Mouse (Mus musculus) stomach, embryonic 16.5 days (tissue): ENCODE measurements around the gene Smarcc1. TPM values are rescaled to one million over a fixed set of nuclear protein-coding genes. Genes with fewer than 3 reads are reported as not detected.
"Not testable (repeated sequence)": the region's sequence is repeated elsewhere in the genome, so short reads cannot be mapped to it uniquely, and the experiment has no call there.

Experiments
- ATAC-seq: fragments of 200-750 bp; cut with Nextera tagmentation; 2 replicates; pipeline ENCODE4 v1.8.0; 2017; ENCODE audit warnings: moderate number of reproducible peaks, moderate TSS enrichment; ENCODE audit not compliant: insufficient read depth, low FRiP score
- H3K27ac ChIP-seq: fragments of 300-500 bp; sonication (generic); 2 replicates; pipeline ENCODE4 v1.5.1; 2014; ENCODE audit warnings: low read length
- H3K27me3 ChIP-seq: fragments of 300-500 bp; sonication (generic); 2 replicates; pipeline ENCODE4 v1.6.1; 2014; ENCODE audit warnings: low read length, control low read depth, mixed read lengths; ENCODE audit not compliant: control insufficient read depth, insufficient read depth
- H3K36me3 ChIP-seq: fragments of 300-500 bp; sonication (generic); 2 replicates; pipeline ENCODE4 v1.6.1; 2014; ENCODE audit warnings: low read length; ENCODE audit not compliant: control insufficient read depth, insufficient read depth
- H3K4me1 ChIP-seq: fragments of 300-500 bp; sonication (generic); 2 replicates; pipeline ENCODE4 v1.6.1; 2014; ENCODE audit warnings: low read length, control low read depth, mixed read lengths; ENCODE audit not compliant: control insufficient read depth, insufficient read depth
- H3K4me2 ChIP-seq: fragments of 300-500 bp; sonication (generic); 2 replicates; pipeline ENCODE4 v1.6.1; 2014; ENCODE audit warnings: low read depth, low read length, mixed read lengths
- H3K4me3 ChIP-seq: fragments of 300-500 bp; sonication (generic); replicated peaks from 2 replicates; pipeline ENCODE4 v1.5.1; 2014; ENCODE audit warnings: mild to moderate bottlenecking, low read length
- H3K9ac ChIP-seq: fragments of 300-500 bp; sonication (generic); 2 replicates; pipeline ENCODE4 v1.6.1; 2014; ENCODE audit warnings: low read length
- H3K9me3 ChIP-seq: fragments of 300-500 bp; sonication (generic); replicated peaks from 2 replicates; pipeline ENCODE4 v1.6.1; 2016; ENCODE audit warnings: low read length, control low read depth; ENCODE audit not compliant: control insufficient read depth
- WGBS: fragments of 180-500 bp; shearing (Covaris S2); extraction: QIAGEN DNeasy Blood & Tissue Kit; methylation state at CpG from one replicate; pipeline ENCODE4 v1.1.7; 2014; 5-methylcytosine and 5-hydroxymethylcytosine counted together
- polyA plus RNA-seq: library from polyadenylated mRNA; unstranded; fragments of >200 nt; fragmentation: Nextera tagmentation; extraction: Ambion mirVana; gene quantifications from 2 replicates; pipeline ENCODE4 v1.2.1, GENCODE M21; 2015

Gene Smarcc1
- polyA plus RNA-seq, 1 experiment from 2014 or later, result 61.8 TPM

GRCm38 (mm10) chr9:110124008-110124540 lies 6.6 kb downstream of the Smarcc1 start:
- H3K9me3 ChIP-seq, H3K4me1 ChIP-seq, H3K4me2 ChIP-seq, H3K36me3 ChIP-seq, H3K9ac ChIP-seq, H3K27me3 ChIP-seq, H3K27ac ChIP-seq, ATAC-seq, H3K4me3 ChIP-seq: not testable (repeated sequence)
- 38% methylated on average over 2 of the region's 2 CpGs for WGBS

- Histone ChIP-seq H3K27ac (peak overlapping the region; percentile 93), H3K9me3 (no peaks in the 10 kb centered on the region), H3K9ac (peak overlapping the region; percentile 98), H3K4me2 (peak overlapping the region; percentile 78), H3K36me3 (0 out of 2 replicates have a peak, but pooled peaks cover 3% of the 10 kb centered on the region), H3K4me3 (peak overlapping the region; percentile 77), H3K4me1 (peaks cover 15% of the 10 kb centered on the region), H3K27me3 (no peaks in the 10 kb centered on the region)
- WGBS, result 11% methylated on average over 10 of the region's 10 CpGs
- no peak for ATAC-seq
Measured at GRCm38 (mm10) chr9:110130896-110131524, 13.5 kb downstream of the Smarcc1 start.

GRCm38 (mm10) chr9:110131525-110132197 lies 14.2 kb downstream of the Smarcc1 start:
- peak overlapping the region; percentile 78 for H3K4me2 ChIP-seq
- under 1% methylated on average over 61 of the region's 64 CpGs for WGBS
- no peaks in the 10 kb centered on the region for H3K27me3 ChIP-seq
- H3K27ac ChIP-seq, result peak overlapping the region; percentile 93
- H3K4me3 ChIP-seq, result peak overlapping the region; percentile 77
- ATAC-seq, result peak; percentile 99
- H3K36me3 ChIP-seq, result 0 out of 2 replicates have a peak, but pooled peaks cover 9% of the 10 kb centered on the region
- peaks cover 15% of the 10 kb centered on the region for H3K4me1 ChIP-seq
- peak overlapping the region; percentile 98 for H3K9ac ChIP-seq
- H3K9me3 ChIP-seq, result no peaks in the 10 kb centered on the region

- no peaks in the 10 kb centered on the region for H3K27me3 ChIP-seq
- peak overlapping the region; percentile 93 for H3K27ac ChIP-seq
- H3K4me1 ChIP-seq, result peaks cover 15% of the 10 kb centered on the region
- H3K36me3 ChIP-seq, result 0 out of 2 replicates have a peak, but pooled peaks cover 11% of the 10 kb centered on the region
- ATAC-seq, result peak; percentile 59
- peak overlapping the region; percentile 98 for H3K9ac ChIP-seq
- H3K4me3 ChIP-seq, result peak overlapping the region; percentile 77
- H3K9me3 ChIP-seq, result no peaks in the 10 kb centered on the region
- under 1% methylated on average over 28 of the region's 38 CpGs for WGBS
- H3K4me2 ChIP-seq, result peak overlapping the region; percentile 78
Measured at GRCm38 (mm10) chr9:110132201-110132605, 14.7 kb downstream of the Smarcc1 start.

GRCm38 (mm10) chr9:110132921-110133320 lies 15.4 kb downstream of the Smarcc1 start:
- no peak for ATAC-seq
- peak overlapping the region; percentile 78 for H3K4me2 ChIP-seq
- WGBS, result 46% methylated on average over 6 of the region's 6 CpGs
- H3K4me1 ChIP-seq, result peaks cover 15% of the 10 kb centered on the region
- H3K27me3 ChIP-seq, result no peaks in the 10 kb centered on the region
- H3K9ac ChIP-seq, result peak overlapping the region; percentile 98; the same call in 1 of the 2 replicates
- peak overlapping the region; percentile 77 for H3K4me3 ChIP-seq
- H3K27ac ChIP-seq, result no peak overlapping the region
- no peaks in the 10 kb centered on the region for H3K9me3 ChIP-seq
- peaks cover 14% of the 10 kb centered on the region; the same call in 1 of the 2 replicates for H3K36me3 ChIP-seq

GRCm38 (mm10) chr9:110134176-110134575 lies 16.7 kb downstream of the Smarcc1 start:
- no peak overlapping the region for H3K4me2 ChIP-seq
- H3K36me3 ChIP-seq, result peaks cover 15% of the 10 kb centered on the region; the same call in 1 of the 2 replicates
- H3K27me3 ChIP-seq, result no peaks in the 10 kb centered on the region
- H3K4me1 ChIP-seq, result peaks cover 15% of the 10 kb centered on the region
- no peaks in the 10 kb centered on the region for H3K9me3 ChIP-seq
- no peak overlapping the region for H3K9ac ChIP-seq
- 76% methylated on average over 5 of the region's 5 CpGs for WGBS
- no peak overlapping the region for H3K27ac ChIP-seq
- no peak overlapping the region for H3K4me3 ChIP-seq
- ATAC-seq, result no peak

GRCm38 (mm10) chr9:110139119-110139518 lies 21.6 kb downstream of the Smarcc1 start:
- Histone ChIP-seq H3K9ac (no peak overlapping the region), H3K9me3 (no peaks in the 10 kb centered on the region), H3K27me3 (no peaks in the 10 kb centered on the region), H3K4me3 (no peak overlapping the region), H3K4me2 (no peak overlapping the region), H3K36me3 (peaks cover 19% of the 10 kb centered on the region; the same call in 1 of the 2 replicates), H3K4me1 (no peaks in the 10 kb centered on the region; the same call in 1 of the 2 replicates), H3K27ac (no peak overlapping the region)
- WGBS, result 80% methylated on average over 4 of the region's 4 CpGs
- ATAC-seq, result no peak

GRCm38 (mm10) chr9:110142097-110142496 lies 24.6 kb downstream of the Smarcc1 start:
- no peak overlapping the region for H3K27ac ChIP-seq
- 95% methylated on average over 1 of the region's 1 CpGs for WGBS
- no peaks in the 10 kb centered on the region for H3K27me3 ChIP-seq
- no peaks in the 10 kb centered on the region for H3K9me3 ChIP-seq
- ATAC-seq, result no peak
- no peaks in the 10 kb centered on the region for H3K4me1 ChIP-seq
- H3K4me3 ChIP-seq, result no peak overlapping the region
- H3K36me3 ChIP-seq, result peaks cover 10% of the 10 kb centered on the region; the same call in 1 of the 2 replicates
- no peak overlapping the region for H3K9ac ChIP-seq
- H3K4me2 ChIP-seq, result no peak overlapping the region

GRCm38 (mm10) chr9:110148598-110148997 lies 31.1 kb downstream of the Smarcc1 start:
- WGBS, result 64% methylated on average over 2 of the region's 2 CpGs

More at GRCm38 (mm10) chr9:110148598-110148997, 31.1 kb downstream of the Smarcc1 start:
- no peak for ATAC-seq
- Histone ChIP-seq H3K36me3 (peaks cover 6% of the 10 kb centered on the region; the same call in 1 of the 2 replicates), H3K4me3 (no peak overlapping the region), H3K9ac (no peak overlapping the region), H3K27ac (no peak overlapping the region), H3K4me2 (no peak overlapping the region), H3K27me3 (no peaks in the 10 kb centered on the region), H3K4me1 (no peaks in the 10 kb centered on the region), H3K9me3 (no peaks in the 10 kb centered on the region)
